Mouse (Mus musculus): ENCODE data around the gene Clip3.

Gene Clip3

GRCm38 (mm10) chr7:30291215-30292131, at the start of gene Clip3:
Gene Clip3 (plus strand): TSS chr7:30291728.
- DNase-seq (ENCODE audit: low read depth, low spot score), result no peak

GRCm38 (mm10) chr7:30251956-30252954, 39.3 kb upstream of the Clip3 start:
- no peak for DNase-seq (ENCODE audit: low read depth, low spot score)

GRCm38 (mm10) chr7:30265041-30265440, 26.5 kb upstream of the Clip3 start:
- DNase-seq (ENCODE audit: low read depth, low spot score), result no peak

GRCm38 (mm10) chr7:30265531-30265930, 26.0 kb upstream of the Clip3 start:
- no peak for DNase-seq (ENCODE audit: low read depth, low spot score)

- DNase-seq (ENCODE audit: low read depth, low spot score), result no peak
These were observed 25.6 kb upstream of the Clip3 start for GRCm38 (mm10) chr7:30265935-30266334.

GRCm38 (mm10) chr7:30266780-30267179, 24.7 kb upstream of the Clip3 start:
- no peak for DNase-seq (ENCODE audit: low read depth, low spot score)

- DNase-seq (ENCODE audit: low read depth, low spot score), result no peak
These were observed 21.9 kb upstream of the Clip3 start for GRCm38 (mm10) chr7:30269641-30270040.

GRCm38 (mm10) chr7:30274383-30274782, 17.1 kb upstream of the Clip3 start:
- no peak for DNase-seq (ENCODE audit: low read depth, low spot score)

GRCm38 (mm10) chr7:30278911-30279310, 12.6 kb upstream of the Clip3 start:
- DNase-seq (ENCODE audit: low read depth, low spot score), result no peak

- no peak for DNase-seq (ENCODE audit: low read depth, low spot score)
These were observed 12.0 kb upstream of the Clip3 start for GRCm38 (mm10) chr7:30279536-30279935.

- peak; percentile 96 for DNase-seq (ENCODE audit: low read depth, low spot score)
These were observed 11.4 kb upstream of the Clip3 start, which contains the start of the genes Thap8 and Wdr62 for GRCm38 (mm10) chr7:30279951-30280669. Gene Thap8 (plus strand): TSS chr7:30280094. Gene Wdr62 (minus strand): TSS chr7:30280419.

- peak; percentile 91 for DNase-seq (ENCODE audit: low read depth, low spot score)
These were observed 10.8 kb upstream of the Clip3 start for GRCm38 (mm10) chr7:30280670-30281138.

GRCm38 (mm10) chr7:30281522-30281921, 10.0 kb upstream of the Clip3 start:
- no peak for DNase-seq (ENCODE audit: low read depth, low spot score)

- DNase-seq (ENCODE audit: low read depth, low spot score), result no peak
These were observed 8.8 kb upstream of the Clip3 start for GRCm38 (mm10) chr7:30282740-30283139.

GRCm38 (mm10) chr7:30286701-30287410, 4.7 kb upstream of the Clip3 start:
- DNase-seq (ENCODE audit: low read depth, low spot score), result no peak

GRCm38 (mm10) chr7:30288046-30288445, 3.5 kb upstream of the Clip3 start:
- DNase-seq (ENCODE audit: low read depth, low spot score), result no peak

GRCm38 (mm10) chr7:30289071-30289713, 2.3 kb upstream of the Clip3 start:
- DNase-seq (ENCODE audit: low read depth, low spot score), result no peak

GRCm38 (mm10) chr7:30289714-30290399, 1.7 kb upstream of the Clip3 start:
- no peak for DNase-seq (ENCODE audit: low read depth, low spot score)

GRCm38 (mm10) chr7:30293795-30294194, 2.3 kb downstream of the Clip3 start:
- DNase-seq (ENCODE audit: low read depth, low spot score), result no peak

Data from A20 (cell line).